Mouse (Mus musculus): ENCODE results near the gene Cers6. TPM values are rescaled to one million over a fixed set of nuclear protein-coding genes. Genes with fewer than 3 reads are reported as not detected.
A peak's percentile ranks its signal among the peaks of the same experiment; 100 is the strongest.

Gene Cers6
- polyA plus RNA-seq (2011; ENCODE audit: insufficient read length, low read depth, missing spikeins) = 75.8 and 78.2 TPM in 2 replicates

DNA sequence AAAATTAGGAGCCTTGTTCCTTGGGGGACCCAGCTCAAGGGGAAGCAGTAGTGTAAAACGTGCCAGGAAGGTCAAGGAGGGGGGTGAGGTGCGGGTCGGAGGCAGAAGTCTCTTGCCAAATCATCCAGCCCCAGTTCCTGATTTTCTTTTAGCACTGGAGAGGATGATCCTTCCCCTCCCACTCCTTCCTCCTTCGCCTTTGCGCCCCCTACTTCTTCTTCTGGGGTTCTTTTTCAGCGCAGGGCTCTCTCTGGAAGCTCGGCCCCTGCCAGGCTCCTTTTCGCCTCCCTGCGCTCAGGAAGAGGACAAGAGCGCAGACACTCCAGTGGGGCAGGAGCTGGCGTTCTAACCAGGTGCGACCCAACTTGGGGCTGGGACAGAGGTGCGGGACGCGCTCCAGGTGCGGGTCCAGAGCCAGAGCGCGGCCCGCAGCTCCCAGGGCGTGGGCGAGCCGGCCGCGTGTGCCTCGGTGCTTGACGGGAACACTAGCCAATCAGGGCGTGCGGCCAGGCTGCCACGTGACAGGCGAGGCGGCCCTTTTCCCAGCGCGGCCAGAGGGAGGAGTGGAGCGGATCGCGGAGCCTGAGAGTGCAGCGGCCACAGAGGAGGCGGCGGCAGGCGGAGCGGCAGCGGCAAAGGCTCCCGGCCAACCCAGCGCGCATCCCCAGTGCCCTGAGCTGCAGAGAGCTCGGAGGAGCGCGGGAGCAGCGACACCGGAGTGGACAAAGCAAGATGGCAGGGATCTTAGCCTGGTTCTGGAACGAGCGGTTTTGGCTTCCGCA is at the start of gene Cers6:
TSS of gene Cers6 (plus strand) at position 538 of the 782 bp plus-strand sequence.
- TF ChIP-seq CTCF (IDR thresholded peaks at IDR 0.05; ENCODE audit: borderline replicate concordance, insufficient read depth, low read length) (no peak), POLR2A (IDR thresholded peaks at IDR 0.05; ENCODE audit: low read depth, low read length) (peak; percentile 96)
- H3K4me3 ChIP-seq (ENCODE audit: insufficient read depth, low read length) = peak within 1 kb of the TSS; percentile 87
- peaks cover 6% of the 10 kb centered on the region; the same call in 1 of the 2 replicates for H3K4me1 ChIP-seq (ENCODE audit: control insufficient read depth, insufficient read depth, low read length)
- H3K27ac ChIP-seq (ENCODE audit: insufficient read depth, low read length) = peak within 1 kb of the TSS; percentile 80

DNA sequence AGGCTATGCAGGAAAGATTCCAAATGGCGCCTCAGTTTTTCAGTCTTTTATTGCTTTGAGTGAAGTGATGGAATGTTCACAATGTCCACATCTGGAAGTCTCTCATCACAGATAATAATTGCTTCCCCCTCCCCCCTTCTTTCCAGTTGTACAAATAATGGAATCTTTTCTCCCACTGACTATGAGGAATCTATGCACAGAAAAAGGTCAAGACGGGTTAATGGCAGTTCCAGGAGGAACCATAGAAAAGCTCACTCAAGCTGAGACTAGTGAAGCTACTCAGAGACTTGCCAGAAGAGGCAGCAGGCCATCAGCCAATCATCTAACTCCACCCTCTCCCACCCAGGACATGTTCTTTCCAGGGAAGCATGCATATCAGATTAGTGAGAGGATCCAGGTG is 46.8 kb upstream of the Cers6 start:
- TF ChIP-seq CTCF (IDR thresholded peaks at IDR 0.05; ENCODE audit: borderline replicate concordance, insufficient read depth, low read length) (no peak), POLR2A (IDR thresholded peaks at IDR 0.05; ENCODE audit: low read depth, low read length) (no peak)
- Histone ChIP-seq H3K27ac (ENCODE audit: insufficient read depth, low read length) (no peak overlapping the region), H3K4me3 (ENCODE audit: insufficient read depth, low read length) (no peak overlapping the region), H3K4me1 (ENCODE audit: control insufficient read depth, insufficient read depth, low read length) (no peaks in the 10 kb centered on the region)

DNA sequence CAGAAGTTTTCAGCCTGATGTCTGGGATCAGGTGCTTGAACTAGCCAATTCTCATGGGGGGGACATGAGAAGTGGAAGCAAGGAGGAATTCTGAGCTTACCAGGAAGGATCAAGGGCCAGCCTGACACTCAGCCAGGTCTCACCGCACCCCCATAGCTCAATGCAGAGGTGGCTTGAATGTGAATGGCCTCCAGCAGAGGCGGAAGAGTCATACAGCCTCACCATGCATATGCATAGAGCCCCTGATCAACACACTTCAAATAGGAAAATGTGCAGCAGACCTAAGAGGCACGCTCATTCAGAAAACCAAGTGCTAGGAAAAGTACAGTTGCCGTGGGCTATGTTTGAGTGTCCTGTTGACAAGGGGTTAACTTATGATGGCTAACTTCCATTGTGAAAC is 42.2 kb upstream of the Cers6 start:
- H3K4me3 ChIP-seq (ENCODE audit: insufficient read depth, low read length) = no peak overlapping the region
- no peak overlapping the region for H3K27ac ChIP-seq (ENCODE audit: insufficient read depth, low read length)
- H3K4me1 ChIP-seq (ENCODE audit: control insufficient read depth, insufficient read depth, low read length) = no peaks in the 10 kb centered on the region
- TF ChIP-seq POLR2A (IDR thresholded peaks at IDR 0.05; ENCODE audit: low read depth, low read length) (no peak), CTCF (IDR thresholded peaks at IDR 0.05; ENCODE audit: borderline replicate concordance, insufficient read depth, low read length) (no peak)

DNA sequence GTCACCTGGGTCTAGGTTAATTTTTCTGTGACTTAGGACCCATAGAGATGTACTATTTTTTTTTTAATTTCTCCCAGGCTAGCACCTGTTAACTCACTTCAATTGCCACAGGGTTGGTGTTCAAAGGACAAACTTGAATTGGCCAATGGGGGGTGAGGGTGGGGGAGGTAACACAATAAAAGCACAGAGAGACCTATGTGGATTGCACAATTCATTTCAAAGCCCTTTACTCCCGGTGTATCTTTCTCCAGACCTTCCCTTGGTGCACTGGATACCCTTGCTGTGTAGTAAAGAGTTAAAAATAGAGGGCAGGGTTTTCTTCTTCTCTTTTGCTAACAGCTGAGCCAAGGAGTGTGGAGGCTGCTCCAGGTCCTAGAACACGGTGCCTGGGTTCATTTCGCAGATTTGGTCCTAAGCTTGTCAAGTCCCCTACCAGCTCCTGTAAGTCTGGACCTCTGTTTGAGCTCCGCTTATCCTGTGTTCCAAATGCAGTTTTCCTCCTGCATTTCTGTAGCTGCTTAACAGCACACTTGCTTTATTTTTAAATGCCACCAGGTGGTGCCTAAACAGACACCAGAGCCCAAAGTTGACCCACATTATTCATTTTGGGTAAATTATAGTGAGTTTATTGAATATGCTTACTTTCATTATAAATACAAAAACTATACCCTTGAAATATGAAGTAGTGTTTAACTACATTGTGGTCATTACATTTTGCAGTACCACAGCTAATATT is 38.9 kb upstream of the Cers6 start:
- no peak overlapping the region for H3K27ac ChIP-seq (ENCODE audit: insufficient read depth, low read length)
- H3K4me1 ChIP-seq (ENCODE audit: control insufficient read depth, insufficient read depth, low read length) = no peaks in the 10 kb centered on the region
- TF ChIP-seq POLR2A (IDR thresholded peaks at IDR 0.05; ENCODE audit: low read depth, low read length) = no peak
- TF ChIP-seq CTCF (IDR thresholded peaks at IDR 0.05; ENCODE audit: borderline replicate concordance, insufficient read depth, low read length) = no peak
- H3K4me3 ChIP-seq (ENCODE audit: insufficient read depth, low read length) = no peak overlapping the region

DNA sequence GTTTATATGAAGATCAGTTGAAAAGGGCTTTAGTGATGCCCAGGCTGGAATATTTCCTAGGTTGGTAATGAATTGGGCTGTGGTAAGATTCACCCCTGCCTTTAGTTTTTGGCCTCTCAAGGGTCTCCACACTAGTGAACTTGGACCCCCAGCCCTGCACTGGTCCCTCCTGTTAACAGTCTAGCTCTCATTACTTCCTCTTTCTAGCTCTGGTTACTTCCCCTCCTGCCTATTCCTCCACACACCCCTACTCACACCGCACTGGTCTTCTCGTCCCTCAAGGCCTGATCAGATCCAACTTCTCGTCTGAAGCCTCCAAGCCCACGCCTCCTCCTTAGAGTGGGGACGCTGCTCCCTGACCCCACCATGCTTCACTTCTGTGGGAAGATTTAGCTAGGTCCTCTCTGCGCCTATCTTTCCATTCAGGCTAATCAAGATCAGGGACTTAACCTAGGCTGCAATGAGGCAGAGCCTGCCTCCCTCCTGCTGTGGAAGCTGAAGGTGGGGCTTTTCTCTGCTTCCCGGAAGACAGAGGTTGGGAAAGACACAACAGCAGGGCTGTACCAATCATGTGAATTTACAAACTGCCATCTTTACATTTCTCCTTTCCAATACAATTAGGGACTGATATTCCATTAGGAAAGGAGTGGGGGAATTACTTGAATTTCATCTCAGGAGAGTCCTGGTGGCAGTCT is 35.8 kb upstream of the Cers6 start:
- TF ChIP-seq POLR2A (IDR thresholded peaks at IDR 0.05; ENCODE audit: low read depth, low read length) (no peak), CTCF (IDR thresholded peaks at IDR 0.05; ENCODE audit: borderline replicate concordance, insufficient read depth, low read length) (no peak)
- Histone ChIP-seq H3K4me1 (ENCODE audit: control insufficient read depth, insufficient read depth, low read length) (no peaks in the 10 kb centered on the region), H3K4me3 (ENCODE audit: insufficient read depth, low read length) (no peak overlapping the region), H3K27ac (ENCODE audit: insufficient read depth, low read length) (no peak overlapping the region)

DNA sequence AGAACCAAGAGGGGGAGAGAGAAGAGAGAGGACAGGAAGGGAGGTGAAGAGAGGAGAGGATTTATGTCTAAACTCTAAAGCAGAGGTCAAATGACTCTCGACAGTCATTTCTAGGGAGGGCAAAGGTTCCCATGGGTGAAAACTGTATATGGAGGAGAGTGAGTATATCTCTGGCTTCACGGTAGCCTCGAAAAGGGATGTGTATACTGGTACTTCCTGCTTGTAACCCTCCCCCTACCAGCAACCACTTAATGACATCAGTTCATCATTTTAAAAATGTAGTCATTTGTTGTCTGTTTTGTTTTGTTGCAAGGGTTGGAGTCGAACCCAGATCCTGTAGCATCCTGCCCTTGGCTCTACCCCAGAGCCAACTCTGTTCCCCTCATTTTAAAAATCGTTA is 17.9 kb upstream of the Cers6 start:
- TF ChIP-seq CTCF (IDR thresholded peaks at IDR 0.05; ENCODE audit: borderline replicate concordance, insufficient read depth, low read length) (no peak), POLR2A (IDR thresholded peaks at IDR 0.05; ENCODE audit: low read depth, low read length) (no peak)
- H3K4me3 ChIP-seq (ENCODE audit: insufficient read depth, low read length) = no peak overlapping the region

DNA sequence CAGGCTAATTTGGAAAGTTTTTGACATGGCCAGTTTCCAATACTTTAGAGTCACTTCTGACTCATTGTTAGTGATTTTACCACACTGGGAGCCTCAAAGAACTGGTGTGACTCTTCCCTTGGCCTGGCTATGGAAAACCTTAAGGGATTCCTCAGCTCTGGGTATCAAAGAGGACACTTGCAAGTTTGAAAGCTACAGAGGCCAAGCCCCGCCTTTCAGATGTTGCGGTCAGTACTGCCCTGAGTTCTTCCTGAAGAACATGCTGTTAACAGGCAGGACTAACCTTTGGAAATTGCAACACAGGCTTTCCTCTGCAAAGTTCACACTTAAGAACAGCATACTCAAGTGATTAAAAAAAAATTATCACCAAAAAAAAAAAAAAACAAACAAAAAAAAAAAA is 16.7 kb upstream of the Cers6 start:
- Histone ChIP-seq H3K4me1 (ENCODE audit: control insufficient read depth, insufficient read depth, low read length) (no peaks in the 10 kb centered on the region), H3K27ac (ENCODE audit: insufficient read depth, low read length) (no peak overlapping the region), H3K4me3 (ENCODE audit: insufficient read depth, low read length) (no peak overlapping the region)
- TF ChIP-seq CTCF (IDR thresholded peaks at IDR 0.05; ENCODE audit: borderline replicate concordance, insufficient read depth, low read length) (no peak), POLR2A (IDR thresholded peaks at IDR 0.05; ENCODE audit: low read depth, low read length) (no peak)

More for the DNA sequence above, 17.9 kb upstream of the Cers6 start:
- Histone ChIP-seq H3K27ac (ENCODE audit: insufficient read depth, low read length) (no peak overlapping the region), H3K4me1 (ENCODE audit: control insufficient read depth, insufficient read depth, low read length) (no peaks in the 10 kb centered on the region)

DNA sequence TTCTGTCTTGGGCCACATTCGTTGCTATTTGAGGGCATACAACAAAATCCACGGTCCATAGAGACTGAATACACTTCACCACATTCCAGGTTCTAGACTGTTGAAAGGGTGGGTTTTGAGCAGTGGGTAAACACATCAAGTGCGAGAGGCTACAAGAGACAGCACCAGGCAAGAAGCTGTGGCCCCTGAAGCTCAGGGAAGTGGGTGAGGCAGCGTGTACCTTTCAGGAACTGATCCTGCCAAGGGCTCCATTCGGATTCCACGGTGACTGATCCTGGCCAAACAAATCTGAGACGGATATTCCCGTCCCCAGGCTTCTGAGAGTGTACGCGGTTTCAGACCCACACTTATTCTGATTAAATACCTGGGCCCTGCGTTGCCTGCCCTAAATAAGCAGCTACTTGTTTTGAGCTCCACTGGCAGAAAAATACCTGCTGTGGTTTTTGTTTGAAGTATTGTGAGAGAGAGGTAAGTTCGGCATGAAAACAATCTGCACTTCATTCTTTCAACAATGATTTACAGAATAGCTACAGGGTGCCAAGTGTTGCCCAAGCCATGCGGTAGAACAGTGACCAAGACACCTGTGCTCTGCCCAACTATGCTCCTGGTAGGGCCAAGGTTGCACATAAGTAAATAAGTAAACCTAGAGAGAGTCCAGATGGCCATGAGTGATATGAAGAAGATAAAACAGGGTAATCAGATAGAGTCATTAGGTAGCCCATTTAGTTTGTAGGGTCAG is 16.1 kb upstream of the Cers6 start:
- Histone ChIP-seq H3K4me3 (ENCODE audit: insufficient read depth, low read length) (no peak overlapping the region), H3K4me1 (ENCODE audit: control insufficient read depth, insufficient read depth, low read length) (no peaks in the 10 kb centered on the region), H3K27ac (ENCODE audit: insufficient read depth, low read length) (no peak overlapping the region)
- TF ChIP-seq CTCF (IDR thresholded peaks at IDR 0.05; ENCODE audit: borderline replicate concordance, insufficient read depth, low read length) (no peak), POLR2A (IDR thresholded peaks at IDR 0.05; ENCODE audit: low read depth, low read length) (no peak)

DNA sequence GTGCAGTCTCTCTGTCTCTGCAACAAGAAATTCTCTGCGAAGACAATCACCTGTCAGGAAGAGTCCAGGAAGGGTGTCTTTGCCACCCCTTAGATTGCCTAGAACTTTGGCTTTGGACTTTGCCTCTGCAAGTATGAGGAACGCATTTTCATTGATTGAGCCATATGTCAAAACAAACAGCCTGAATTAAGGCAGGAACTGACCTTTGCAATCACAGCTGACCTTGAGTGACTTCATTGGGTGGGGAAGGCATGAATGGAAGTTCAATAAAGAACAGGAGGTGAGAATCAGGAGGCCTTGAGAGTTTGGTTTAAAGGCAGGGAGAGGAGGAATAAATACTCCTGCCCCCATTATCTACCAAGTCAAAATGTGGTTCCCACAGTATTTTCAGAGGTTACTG is 850 bp upstream of the Cers6 start:
- no peak overlapping the region for H3K27ac ChIP-seq (ENCODE audit: insufficient read depth, low read length)
- H3K4me3 ChIP-seq (ENCODE audit: insufficient read depth, low read length) = no peak overlapping the region
- peaks cover 6% of the 10 kb centered on the region; the same call in 1 of the 2 replicates for H3K4me1 ChIP-seq (ENCODE audit: control insufficient read depth, insufficient read depth, low read length)
- no peak for TF ChIP-seq CTCF (IDR thresholded peaks at IDR 0.05; ENCODE audit: borderline replicate concordance, insufficient read depth, low read length)
- no peak for TF ChIP-seq POLR2A (IDR thresholded peaks at IDR 0.05; ENCODE audit: low read depth, low read length)
